Mouse (Mus musculus) heart, postnatal 14 days (tissue): ENCODE results near the gene Fmo4. TPM values are rescaled to one million over a fixed set of nuclear protein-coding genes. Genes with fewer than 3 reads are reported as not detected.

Experiments
- DNase-seq, 2 experiments: peaks; one replicate each; pipeline ENCODE4 v3.0.0; 2021 to 2022
- intact Hi-C: fragments of 180-260 bp; cut with DNase I; formaldehyde crosslinking; loops from one replicate; pipeline ENCODE4 v1.15.1; 2025
- long read RNA-seq, 2 experiments: library from polyadenylated mRNA; stranded (forward); transcript quantifications; one replicate each; pipeline ENCODE4 v2.0.0; 2021
- total RNA-seq, 2 experiments: library from RNA; stranded (reverse); gene quantifications; 2 replicates each; pipeline ENCODE4 v1.2.3; 2021

Fmo4 gene
- under 1 TPM in 1 of 2 experiments, not detected in 1; 0.31 TPM for total RNA-seq
- long read RNA-seq, experiment 1, result 0 reads
- long read RNA-seq, experiment 2, result 0 reads

GRCm38 (mm10) chr1:162813836-162814156 is at the start of gene Fmo4:
Gene Fmo4, minus strand, starts transcription at chr1:162813972.
- intact Hi-C loops, result loop anchor here (5.0 kb wide), 1 partner anchor 259 kb away; no protein-coding TSS in a partner anchor

GRCm38 (mm10) chr1:162862328-162862727 is 48.6 kb upstream of the Fmo4 start:
- DNase-seq, result no peak
- intact Hi-C loops, result no loop called here

More at GRCm38 (mm10) chr1:162813836-162814156, at the start of gene Fmo4:
- DNase-seq, result peak; percentile 43 to 57

- intact Hi-C loops, result no loop called here
- DNase-seq, result peak; percentile 9
These were observed 46.3 kb upstream of the Fmo4 start for GRCm38 (mm10) chr1:162859996-162860605.

DNA sequence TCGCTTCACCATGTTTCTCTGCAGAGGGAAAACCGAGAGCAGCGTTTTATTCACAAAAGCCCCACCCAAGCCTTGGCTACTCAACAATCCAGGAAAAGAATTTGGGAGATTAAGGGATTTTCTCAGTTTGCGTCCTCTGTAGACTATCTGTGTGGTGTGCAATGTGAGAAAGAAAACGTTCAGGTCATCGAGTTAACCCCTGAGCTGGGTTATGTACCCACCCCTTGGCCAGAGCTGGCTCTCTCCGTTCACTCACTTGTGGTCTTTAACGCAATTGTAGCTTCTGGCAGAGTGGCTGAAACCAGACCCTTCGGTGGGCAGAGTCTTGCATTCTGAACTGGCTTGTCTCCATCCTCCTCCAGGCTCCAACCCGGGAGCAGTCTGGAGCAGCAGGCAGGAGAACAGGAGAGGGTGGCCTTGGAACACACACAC is 45.8 kb upstream of the Fmo4 start:
- intact Hi-C loops, result no loop called here

GRCm38 (mm10) chr1:162858748-162859130 is 45.0 kb upstream of the Fmo4 start:
- DNase-seq, result peak; percentile 16 to 38
- intact Hi-C loops, result no loop called here

More for the DNA sequence above, 45.8 kb upstream of the Fmo4 start:
- DNase-seq, result peak; percentile 11 to 17

GRCm38 (mm10) chr1:162857766-162858747 is 44.3 kb upstream of the Fmo4 start:
- intact Hi-C loops, result no loop called here
- DNase-seq, result no peak

- intact Hi-C loops, result no loop called here
- DNase-seq, result no peak
These were observed 40.2 kb upstream of the Fmo4 start for GRCm38 (mm10) chr1:162853812-162854482.

GRCm38 (mm10) chr1:162847554-162847953 is 33.8 kb upstream of the Fmo4 start:
- no peak for DNase-seq
- intact Hi-C loops, result no loop called here

GRCm38 (mm10) chr1:162840211-162840610 is 26.4 kb upstream of the Fmo4 start:
- intact Hi-C loops, result no loop called here
- no peak for DNase-seq

- intact Hi-C loops, result no loop called here
- no peak for DNase-seq
These were observed 25.2 kb upstream of the Fmo4 start for GRCm38 (mm10) chr1:162838976-162839375.

DNA sequence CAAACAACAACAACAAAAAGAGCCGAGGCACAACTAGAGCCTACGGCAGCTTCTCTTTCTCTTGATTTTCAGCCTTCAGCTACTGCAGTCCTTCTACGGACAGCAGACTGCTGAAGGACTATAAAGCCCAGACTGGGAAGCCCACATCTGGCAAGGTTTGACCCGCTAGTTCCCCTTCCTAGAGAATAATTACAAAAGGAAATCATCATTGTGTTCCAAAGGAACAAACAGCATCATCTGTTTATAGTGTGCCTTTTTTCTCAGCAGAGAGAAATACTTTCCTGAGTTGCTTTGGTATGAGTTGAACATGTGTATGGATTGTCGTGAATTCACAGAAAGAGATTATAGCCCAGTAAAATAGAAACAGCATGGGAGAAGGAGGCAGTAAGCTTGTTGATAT is 20.6 kb upstream of the Fmo4 start:
- intact Hi-C loops, result no loop called here
- no peak for DNase-seq

- DNase-seq, result no peak
- intact Hi-C loops, result no loop called here
These were observed 18.8 kb upstream of the Fmo4 start for GRCm38 (mm10) chr1:162832574-162832953.

DNA sequence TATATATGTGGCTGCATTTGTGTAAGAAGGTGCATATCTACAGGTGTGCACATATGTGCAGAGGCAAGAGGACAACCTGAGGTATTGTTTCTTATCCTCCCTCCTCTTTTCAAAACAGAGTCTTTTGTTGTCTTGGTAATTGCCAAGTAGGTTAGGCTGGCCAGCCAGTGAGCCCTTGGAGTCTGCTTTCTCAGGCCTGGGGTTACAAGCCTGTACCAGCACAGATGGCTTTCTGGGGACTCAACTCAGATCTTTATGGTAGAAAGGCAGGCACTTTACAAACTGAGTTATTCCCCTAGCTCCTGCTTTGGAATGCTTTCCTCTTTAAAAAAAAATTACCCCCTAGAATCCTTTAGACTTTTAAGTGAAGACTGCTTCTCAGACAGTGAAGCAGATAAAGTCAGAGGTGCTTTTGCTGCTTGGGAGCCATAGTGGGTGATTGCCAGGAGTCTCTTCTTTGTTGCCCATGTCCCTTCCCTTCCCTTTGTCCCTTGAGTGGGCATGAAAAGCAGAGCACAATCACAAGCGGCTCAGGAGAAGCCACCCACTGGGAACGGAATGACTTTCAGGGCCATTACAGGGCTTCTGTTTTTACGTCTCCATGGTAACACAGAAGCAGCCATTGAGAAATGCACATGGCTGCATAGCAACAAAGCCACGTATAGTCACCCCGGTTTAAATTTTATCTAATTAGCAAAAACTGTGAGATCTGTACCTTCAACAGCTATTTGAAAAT is 18.2 kb upstream of the Fmo4 start:
- intact Hi-C loops, result no loop called here
- DNase-seq, result no peak

- intact Hi-C loops, result loop anchor here (5.0 kb wide), 2 partner anchors 63 to 238 kb away; no protein-coding TSS in a partner anchor
- no peak for DNase-seq
These were observed 5.5 kb upstream of the Fmo4 start for GRCm38 (mm10) chr1:162819280-162819679.

DNA sequence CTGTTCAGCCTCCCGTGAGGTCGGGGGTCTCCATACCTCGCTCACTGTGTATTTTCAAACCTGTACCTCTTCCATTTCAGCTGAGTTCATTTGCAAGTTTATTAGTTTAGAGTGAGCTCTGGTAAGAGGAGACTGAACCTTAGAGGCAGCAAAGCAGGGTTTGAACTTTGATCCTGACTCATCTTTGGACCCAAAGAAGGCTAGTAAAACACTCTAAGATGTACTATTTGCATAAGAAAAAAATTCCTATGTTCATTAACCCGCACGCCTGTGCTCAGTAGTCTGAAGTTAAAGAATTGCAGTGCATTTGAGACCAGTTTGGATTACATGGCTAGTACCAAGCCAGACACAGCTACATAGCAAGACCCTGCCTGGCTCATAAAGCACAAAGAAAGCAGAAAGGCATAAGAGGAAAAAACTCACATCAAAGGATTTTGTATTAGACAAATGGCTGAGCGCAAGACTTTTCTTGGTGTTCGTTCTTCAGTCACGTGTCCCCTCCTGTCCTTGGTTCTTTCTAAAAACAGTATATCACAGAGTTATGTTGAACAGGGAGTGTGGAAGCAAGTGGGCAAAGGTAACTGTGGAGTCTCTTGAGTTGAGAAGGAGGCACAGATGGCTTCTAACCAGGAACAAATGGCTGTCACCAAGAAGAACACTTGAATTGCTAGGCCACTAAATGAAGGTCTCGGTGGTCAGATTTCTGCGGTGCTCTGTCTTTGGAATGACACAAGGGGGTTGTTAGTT is 1.8 kb upstream of the Fmo4 start:
- intact Hi-C loops, result loop anchor here (5.0 kb wide), 2 partner anchors 67 to 242 kb away; no protein-coding TSS in a partner anchor
- no peak for DNase-seq

DNA sequence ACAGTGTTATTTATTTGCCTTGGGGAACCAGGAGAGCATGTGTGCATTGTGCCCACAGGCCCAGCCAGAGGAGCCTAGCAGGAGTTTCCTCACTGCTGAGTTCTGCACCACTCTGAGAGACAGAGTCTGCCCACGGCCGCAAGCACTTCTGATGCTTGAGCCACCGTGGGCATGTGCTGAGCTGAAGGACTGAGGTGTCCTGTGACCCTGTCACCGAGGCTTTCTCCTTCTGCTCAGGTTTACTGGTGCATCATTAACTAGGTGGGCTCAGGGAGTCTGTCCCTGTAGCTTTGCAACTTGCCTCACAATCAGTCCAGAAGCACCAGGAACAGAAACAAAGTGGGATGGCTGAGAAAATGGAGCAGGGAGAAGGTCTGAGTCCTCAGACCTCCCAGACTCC is 1.2 kb upstream of the Fmo4 start:
- DNase-seq, result no peak
- intact Hi-C loops, result loop anchor here (5.0 kb wide), 3 partner anchors 67 to 257 kb away; no protein-coding TSS in a partner anchor

GRCm38 (mm10) chr1:162813143-162813835 is 483 bp downstream of the Fmo4 start:
- DNase-seq, result no peak
- intact Hi-C loops, result loop anchor here (5.0 kb wide), 1 partner anchor 259 kb away; no protein-coding TSS in a partner anchor

GRCm38 (mm10) chr1:162808541-162808940 is 5.2 kb downstream of the Fmo4 start:
- DNase-seq, result no peak
- intact Hi-C loops, result no loop called here

GRCm38 (mm10) chr1:162807441-162807840 is 6.3 kb downstream of the Fmo4 start:
- intact Hi-C loops, result no loop called here
- DNase-seq, result no peak
